Mouse (Mus musculus): ENCODE data around the gene Adam8. TPM values are rescaled to one million over a fixed set of nuclear protein-coding genes. Genes with fewer than 3 reads are reported as not detected.

The Adam8 gene
- polyA plus RNA-seq, 1 experiment, result 23.2 TPM

DNA sequence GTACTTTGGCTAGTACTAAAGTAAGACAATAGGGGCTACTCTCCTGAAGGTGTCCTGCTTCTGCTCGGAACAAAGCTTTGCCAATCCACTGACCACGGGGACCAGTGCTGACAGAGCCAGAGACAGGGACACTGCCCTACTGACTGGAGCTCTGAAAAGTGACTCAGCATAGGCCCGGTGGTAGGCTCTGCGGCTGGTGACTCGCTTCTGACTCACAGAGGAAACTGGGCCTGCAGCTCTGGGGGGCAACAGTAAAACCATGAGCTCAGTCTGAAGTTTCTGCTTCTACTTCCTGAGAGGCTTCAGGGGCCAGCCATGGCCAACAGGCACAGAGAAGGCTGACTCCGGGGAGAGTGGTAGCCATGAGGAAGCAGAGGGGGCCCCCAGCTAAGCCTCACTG lies 20.9 kb downstream of the Adam8 start:
- DNase-seq (ENCODE audit: low read depth in 1 of 2, low spot score in 2 of 2), result no peak
- TF ChIP-seq POLR2A (IDR thresholded peaks at IDR 0.05; ENCODE audit: low read depth, low read length) (no peak), CTCF (IDR thresholded peaks at IDR 0.05; ENCODE audit: extremely low read depth, insufficient read depth, insufficient read length, insufficient replicate concordance) (no peak)
- WGBS, result 23% methylated on average over 6 of the region's 6 CpGs
- H3K27me3 ChIP-seq (ENCODE audit: control insufficient read depth, insufficient read depth, low read length), result no peaks in the 10 kb centered on the region
- peak overlapping the region; percentile 32; the same call in 1 of the 2 replicates for H3K27ac ChIP-seq (ENCODE audit: insufficient read depth, low read length)
- H3K4me3 ChIP-seq (ENCODE audit: extremely low read depth, insufficient read depth, insufficient read length), result no peak overlapping the region
- H3K4me1 ChIP-seq (ENCODE audit: control insufficient read depth, insufficient read depth, insufficient read length), result peaks cover 33% of the 10 kb centered on the region; the same call in 1 of the 2 replicates
- no peaks in the 10 kb centered on the region for H3K36me3 ChIP-seq (ENCODE audit: control insufficient read depth, insufficient read depth, low read length)

- 43% methylated on average over 5 of the region's 5 CpGs for WGBS
- DNase-seq (ENCODE audit: low read depth in 1 of 2, low spot score in 2 of 2), result no peak
- no peaks in the 10 kb centered on the region for H3K27me3 ChIP-seq (ENCODE audit: control insufficient read depth, insufficient read depth, low read length)
- H3K4me1 ChIP-seq (ENCODE audit: control insufficient read depth, insufficient read depth, insufficient read length), result peaks cover 33% of the 10 kb centered on the region; the same call in 1 of the 2 replicates
- H3K27ac ChIP-seq (ENCODE audit: insufficient read depth, low read length), result peak overlapping the region; percentile 32; the same call in 1 of the 2 replicates
- H3K36me3 ChIP-seq (ENCODE audit: control insufficient read depth, insufficient read depth, low read length), result no peaks in the 10 kb centered on the region
- no peak for TF ChIP-seq CTCF (IDR thresholded peaks at IDR 0.05; ENCODE audit: extremely low read depth, insufficient read depth, insufficient read length, insufficient replicate concordance)
- TF ChIP-seq POLR2A (IDR thresholded peaks at IDR 0.05; ENCODE audit: low read depth, low read length), result no peak
- H3K4me3 ChIP-seq (ENCODE audit: extremely low read depth, insufficient read depth, insufficient read length), result no peak overlapping the region
These were observed 21.4 kb downstream of the Adam8 start for GRCm38 (mm10) chr7:139970979-139971378.

GRCm38 (mm10) chr7:139970216-139970919 lies 22.0 kb downstream of the Adam8 start:
- no peak for DNase-seq (ENCODE audit: low read depth in 1 of 2, low spot score in 2 of 2)
- Histone ChIP-seq H3K4me3 (ENCODE audit: extremely low read depth, insufficient read depth, insufficient read length) (no peak overlapping the region), H3K27me3 (ENCODE audit: control insufficient read depth, insufficient read depth, low read length) (no peaks in the 10 kb centered on the region), H3K36me3 (ENCODE audit: control insufficient read depth, insufficient read depth, low read length) (no peaks in the 10 kb centered on the region), H3K27ac (ENCODE audit: insufficient read depth, low read length) (0 out of 2 replicates have a peak overlapping the region, but pooled peaks have one; percentile 4), H3K4me1 (ENCODE audit: control insufficient read depth, insufficient read depth, insufficient read length) (peaks cover 33% of the 10 kb centered on the region; the same call in 1 of the 2 replicates)
- 64% methylated on average over 10 of the region's 10 CpGs for WGBS
- TF ChIP-seq POLR2A (IDR thresholded peaks at IDR 0.05; ENCODE audit: low read depth, low read length), result no peak
- TF ChIP-seq CTCF (IDR thresholded peaks at IDR 0.05; ENCODE audit: extremely low read depth, insufficient read depth, insufficient read length, insufficient replicate concordance), result no peak

- TF ChIP-seq POLR2A (IDR thresholded peaks at IDR 0.05; ENCODE audit: low read depth, low read length) (no peak), CTCF (IDR thresholded peaks at IDR 0.05; ENCODE audit: extremely low read depth, insufficient read depth, insufficient read length, insufficient replicate concordance) (peak; percentile 59; the same call in 1 of the 2 replicates)
- WGBS, result 37% methylated on average over 10 of the region's 10 CpGs
- Histone ChIP-seq H3K4me3 (ENCODE audit: extremely low read depth, insufficient read depth, insufficient read length) (no peak overlapping the region), H3K27me3 (ENCODE audit: control insufficient read depth, insufficient read depth, low read length) (no peaks in the 10 kb centered on the region), H3K4me1 (ENCODE audit: control insufficient read depth, insufficient read depth, insufficient read length) (peaks cover 28% of the 10 kb centered on the region; the same call in 1 of the 2 replicates), H3K27ac (ENCODE audit: insufficient read depth, low read length) (no peak overlapping the region), H3K36me3 (ENCODE audit: control insufficient read depth, insufficient read depth, low read length) (no peaks in the 10 kb centered on the region)
- peak; percentile 59 to 71 for DNase-seq (ENCODE audit: low read depth in 1 of 2, low spot score in 2 of 2)
These were observed 22.8 kb downstream of the Adam8 start for GRCm38 (mm10) chr7:139969348-139970130.

DNA sequence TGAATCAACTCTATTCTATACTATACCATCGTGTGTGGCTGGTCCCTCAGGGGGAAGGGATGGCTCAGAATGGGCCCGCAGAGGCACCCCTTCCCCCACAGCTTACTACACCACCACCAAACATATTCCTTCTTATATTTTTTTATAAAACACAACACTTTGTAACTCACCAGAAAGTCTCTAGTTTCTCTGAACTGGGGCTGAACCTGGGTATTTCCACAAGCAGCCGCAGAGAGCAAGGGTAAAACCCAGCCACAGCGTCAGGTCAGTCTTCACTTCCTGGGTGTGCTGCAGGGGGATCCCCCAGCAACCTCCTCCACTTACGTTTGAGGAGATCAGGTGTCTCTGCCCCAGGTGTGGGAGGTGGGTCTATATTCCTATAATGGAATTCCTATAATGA lies 23.9 kb downstream of the Adam8 start:
- Histone ChIP-seq H3K36me3 (ENCODE audit: control insufficient read depth, insufficient read depth, low read length) (no peaks in the 10 kb centered on the region), H3K27ac (ENCODE audit: insufficient read depth, low read length) (peak overlapping the region; percentile 74), H3K4me3 (ENCODE audit: extremely low read depth, insufficient read depth, insufficient read length) (no peak overlapping the region), H3K4me1 (ENCODE audit: control insufficient read depth, insufficient read depth, insufficient read length) (peaks cover 23% of the 10 kb centered on the region; the same call in 1 of the 2 replicates), H3K27me3 (ENCODE audit: control insufficient read depth, insufficient read depth, low read length) (no peaks in the 10 kb centered on the region)
- 25% methylated on average over 5 of the region's 5 CpGs for WGBS
- peak; percentile 66 to 67 for DNase-seq (ENCODE audit: low read depth in 1 of 2, low spot score in 2 of 2)
- TF ChIP-seq POLR2A (IDR thresholded peaks at IDR 0.05; ENCODE audit: low read depth, low read length) (no peak), CTCF (IDR thresholded peaks at IDR 0.05; ENCODE audit: extremely low read depth, insufficient read depth, insufficient read length, insufficient replicate concordance) (no peak)

DNA sequence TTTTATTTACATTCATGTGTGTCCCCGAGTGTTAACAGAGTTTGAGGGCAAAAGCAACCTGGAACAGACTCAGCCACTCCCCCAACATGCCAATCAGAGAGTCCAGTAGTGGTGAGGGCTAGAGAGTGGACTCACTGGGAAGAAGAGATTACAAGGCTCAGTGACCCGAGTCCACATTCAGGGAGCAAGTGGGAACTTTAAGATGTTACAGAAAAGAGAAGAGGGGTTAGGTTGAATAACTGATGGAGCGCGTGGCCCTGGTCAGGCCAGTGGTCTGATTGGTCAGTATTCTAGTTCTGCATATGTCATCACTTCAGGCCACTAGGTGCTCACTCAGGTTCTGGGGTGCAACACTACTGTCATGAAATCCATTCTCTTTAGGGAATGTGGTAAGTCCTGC lies 25.2 kb downstream of the Adam8 start:
- H3K27ac ChIP-seq (ENCODE audit: insufficient read depth, low read length), result no peak overlapping the region
- no peak for TF ChIP-seq POLR2A (IDR thresholded peaks at IDR 0.05; ENCODE audit: low read depth, low read length)
- WGBS, result 59% methylated on average over 4 of the region's 4 CpGs
- DNase-seq (ENCODE audit: low read depth in 1 of 2, low spot score in 2 of 2), result no peak
- no peak overlapping the region for H3K4me3 ChIP-seq (ENCODE audit: extremely low read depth, insufficient read depth, insufficient read length)
- peaks cover 23% of the 10 kb centered on the region; the same call in 1 of the 2 replicates for H3K4me1 ChIP-seq (ENCODE audit: control insufficient read depth, insufficient read depth, insufficient read length)
- no peaks in the 10 kb centered on the region for H3K36me3 ChIP-seq (ENCODE audit: control insufficient read depth, insufficient read depth, low read length)
- no peaks in the 10 kb centered on the region for H3K27me3 ChIP-seq (ENCODE audit: control insufficient read depth, insufficient read depth, low read length)
